Mouse (Mus musculus) embryonic facial prominence, embryonic 10.5 days (tissue): ENCODE data around the gene Serpinb9g. TPM values are rescaled to one million over a fixed set of nuclear protein-coding genes. Genes with fewer than 3 reads are reported as not detected.
"Not testable (repeated sequence)": the region's sequence is repeated elsewhere in the genome, so short reads cannot be mapped to it uniquely, and the experiment has no call there.

Experiments
- DNase-seq: peaks from one replicate; pipeline ENCODE4 v3.0.0-alpha.2; 2017; ENCODE audit warnings: low spot score
- H3K27ac ChIP-seq: fragments of 300-500 bp; sonication (generic); replicated peaks from 2 replicates; pipeline ENCODE4 v1.5.1; 2016; ENCODE audit warnings: mild to moderate bottlenecking
- H3K27me3 ChIP-seq: fragments of 300-500 bp; sonication (generic); replicated peaks from 2 replicates; pipeline ENCODE4 v1.6.1; 2016; ENCODE audit warnings: low read depth, mild to moderate bottlenecking; ENCODE audit not compliant: poor library complexity, severe bottlenecking
- H3K36me3 ChIP-seq: fragments of 300-500 bp; sonication (generic); replicated peaks from 2 replicates; pipeline ENCODE4 v1.6.1; 2016; ENCODE audit warnings: mild to moderate bottlenecking, moderate library complexity
- H3K4me1 ChIP-seq: fragments of 300-500 bp; sonication (generic); 2 replicates; pipeline ENCODE4 v1.6.1; 2016
- H3K4me3 ChIP-seq: fragments of 300-500 bp; sonication (generic); 2 replicates; pipeline ENCODE4 v1.5.1; 2016; ENCODE audit warnings: mild to moderate bottlenecking, moderate library complexity
- H3K9me3 ChIP-seq: fragments of 300-500 bp; sonication (generic); 2 replicates; pipeline ENCODE4 v1.6.1; 2016; ENCODE audit warnings: mild to moderate bottlenecking
- WGBS: fragments of 180-500 bp; shearing (Covaris S2); methylation state at CpG from one replicate; pipeline ENCODE4 v1.1.7; 2016; 5-methylcytosine and 5-hydroxymethylcytosine counted together
- polyA plus RNA-seq: library from polyadenylated mRNA; unstranded; fragments of >200 nt; fragmentation: Nextera tagmentation; extraction: Ambion mirVana; gene quantifications from 2 replicates; pipeline ENCODE4 v1.2.1, GENCODE M21; 2016

Gene Serpinb9g
- polyA plus RNA-seq, result not detected in 2 replicates

DNA sequence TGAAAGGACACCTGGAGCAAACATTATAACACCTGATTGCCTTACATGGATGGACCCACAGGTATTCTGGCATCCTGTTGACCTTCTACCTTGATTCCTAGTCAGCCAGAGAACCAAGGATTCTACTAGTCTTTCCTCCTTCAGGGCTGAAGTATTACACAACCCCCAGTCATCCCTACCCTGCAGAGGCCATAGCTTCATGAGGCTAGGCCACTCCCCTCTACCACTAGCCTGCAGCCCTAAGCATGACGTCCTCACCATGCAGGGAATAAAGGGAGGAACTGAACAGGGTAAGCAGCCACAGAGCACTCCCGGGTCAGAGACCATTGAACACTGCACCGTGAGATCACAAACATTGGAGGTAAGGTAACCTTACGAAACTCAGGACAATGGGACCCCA is at the start of gene Serpinb9g:
Gene Serpinb9g (plus strand): TSS at position 301 of the 400 bp plus-strand sequence.
- H3K9me3 ChIP-seq, result peaks cover 13% of the 10 kb centered on the region; the same call in 1 of the 2 replicates
- not testable (repeated sequence) for H3K4me3 ChIP-seq, H3K36me3 ChIP-seq, H3K27me3 ChIP-seq, H3K4me1 ChIP-seq, H3K27ac ChIP-seq, DNase-seq
- WGBS, result 87% methylated on average over 4 of the region's 4 CpGs

GRCm38 (mm10) chr13:33483872-33484271 is 718 bp upstream of the Serpinb9g start:
- not testable (repeated sequence) for H3K4me1 ChIP-seq, DNase-seq, H3K36me3 ChIP-seq, H3K4me3 ChIP-seq, H3K27me3 ChIP-seq, H3K27ac ChIP-seq
- peaks cover 13% of the 10 kb centered on the region; the same call in 1 of the 2 replicates for H3K9me3 ChIP-seq
- 78% methylated on average over 3 of the region's 3 CpGs for WGBS

- Histone ChIP-seq H3K27ac (no peak overlapping the region), H3K36me3 (no peaks in the 10 kb centered on the region), H3K4me3 (no peak overlapping the region), H3K27me3 (no peaks in the 10 kb centered on the region), H3K4me1 (no peaks in the 10 kb centered on the region), H3K9me3 (peaks cover 36% of the 10 kb centered on the region)
- no peak for DNase-seq
Measured at GRCm38 (mm10) chr13:33524629-33525028, 40.0 kb downstream of the Serpinb9g start.

DNA sequence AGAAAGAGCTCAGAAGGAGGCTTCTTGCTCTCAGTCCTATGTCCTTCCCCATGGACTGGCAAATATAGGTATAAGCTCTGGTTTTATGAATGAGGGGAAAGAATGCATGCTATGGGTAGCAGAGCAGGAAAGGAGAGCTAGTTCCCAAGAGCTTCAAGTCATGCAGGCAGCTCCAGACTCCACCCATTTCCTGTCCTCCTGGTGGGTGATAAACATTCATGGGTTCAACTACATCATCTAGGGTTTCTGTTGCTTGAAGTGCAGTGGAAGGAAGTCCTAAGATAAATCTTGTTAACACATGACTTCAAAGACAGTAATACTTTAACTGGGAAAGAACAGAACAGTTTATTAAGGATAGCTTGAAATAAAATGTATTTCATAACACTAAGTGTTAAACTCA is 48.2 kb downstream of the Serpinb9g start:
- Histone ChIP-seq H3K4me1 (no peaks in the 10 kb centered on the region), H3K36me3 (no peaks in the 10 kb centered on the region), H3K9me3 (peaks cover 4% of the 10 kb centered on the region; the same call in 1 of the 2 replicates), H3K27me3 (no peaks in the 10 kb centered on the region), H3K4me3 (no peak overlapping the region), H3K27ac (no peak overlapping the region)
- no peak for DNase-seq

Other genes with a start within 250 kb of the Serpinb9g start
- not detected in 2 replicates for gene Serpinb9e, start 235.2 kb upstream of the Serpinb9g start, polyA plus RNA-seq
- gene Serpinb9f, start 160.7 kb upstream of the Serpinb9g start, polyA plus RNA-seq, result not detected in 2 replicates
- gene Gm11397, start 89.0 kb upstream of the Serpinb9g start, polyA plus RNA-seq, result not detected in 2 replicates
- gene Serpinb6d, start 176.6 kb downstream of the Serpinb9g start, polyA plus RNA-seq, result not detected in 2 replicates